Mouse (Mus musculus) heart, postnatal 0 days (tissue): ENCODE measurements around the gene Rnaseh1.

Experiments
- CTCF ChIP-seq: IDR thresholded peaks from 2 replicates; pipeline ENCODE4 v1.5.1; 2016; ENCODE audit warnings: antibody characterized with exemption, control low read depth, low read depth
- EP300 ChIP-seq: IDR thresholded peaks from 2 replicates; pipeline ENCODE4 v1.6.1; 2016; ENCODE audit warnings: antibody characterized with exemption, low read depth

DNA sequence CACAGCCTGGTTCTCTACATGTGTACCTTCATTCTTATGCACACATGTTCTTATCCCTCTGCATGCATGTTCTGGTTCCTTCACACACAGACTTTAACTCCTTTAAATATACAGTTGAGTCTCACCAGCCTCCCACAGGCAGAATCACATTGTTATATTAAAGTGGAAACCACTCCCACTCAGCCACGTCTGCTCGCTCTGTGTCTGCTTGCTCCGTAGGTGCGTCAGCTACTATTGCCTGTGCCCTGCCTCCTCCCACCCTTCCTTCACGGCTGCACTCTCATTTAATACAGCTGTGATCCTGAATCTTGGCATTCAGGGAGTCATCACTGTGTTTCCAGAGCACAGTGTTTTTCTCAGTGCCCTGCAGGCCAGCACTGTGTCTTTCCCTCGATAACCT, 37.0 kb upstream of the Rnaseh1 start:
- TF ChIP-seq CTCF = no peak
- no peak for TF ChIP-seq EP300
